Mouse (Mus musculus): Measurements from ENCODE around the gene Gm49416.
"Not testable (repeated sequence)": the region's sequence is repeated elsewhere in the genome, so short reads cannot be mapped to it uniquely, and the experiment has no call there.

The Gm49416 gene

GRCm38 (mm10) chr19:8888511-8889385 lies at the start of gene Gm49416, which contains the start of gene 1810009A15Rik:
Gene Gm49416, plus strand, starts transcription at chr19:8888926.
Gene 1810009A15Rik, plus strand, starts transcription at chr19:8888853.
- DNase-seq, result peak; percentile 94 to 95

GRCm38 (mm10) chr19:8839103-8839907 lies 49.4 kb upstream of the Gm49416 start, which contains the start of gene Gng3:
Gene Gng3, minus strand, starts transcription at chr19:8839194.
- no peak for DNase-seq

- DNase-seq, result peak; percentile 63 to 68
Observed at GRCm38 (mm10) chr19:8839908-8840791, 48.6 kb upstream of the Gm49416 start.

- DNase-seq, result no peak
Observed at GRCm38 (mm10) chr19:8841012-8841411, 47.7 kb upstream of the Gm49416 start.

- DNase-seq, result no peak
Observed at GRCm38 (mm10) chr19:8842961-8843360, 45.8 kb upstream of the Gm49416 start.

GRCm38 (mm10) chr19:8844371-8845129 lies 44.2 kb upstream of the Gm49416 start:
- DNase-seq, result peak; percentile 61 to 72

- DNase-seq, result no peak
Observed at GRCm38 (mm10) chr19:8848356-8848755, 40.4 kb upstream of the Gm49416 start.

GRCm38 (mm10) chr19:8850402-8850901 lies 38.3 kb upstream of the Gm49416 start, which contains the start of gene Lrrn4cl:
Gene Lrrn4cl, plus strand, starts transcription at chr19:8850768.
- DNase-seq, result no peak

GRCm38 (mm10) chr19:8851639-8852038 lies 37.1 kb upstream of the Gm49416 start:
- DNase-seq, result no peak

GRCm38 (mm10) chr19:8852236-8852928 lies 36.3 kb upstream of the Gm49416 start:
- DNase-seq, result no peak

GRCm38 (mm10) chr19:8853117-8853516 lies 35.6 kb upstream of the Gm49416 start:
- no peak for DNase-seq

- DNase-seq, result peak; percentile 41 to 46
Observed at GRCm38 (mm10) chr19:8857689-8858088, 31.0 kb upstream of the Gm49416 start.

- peak; percentile 52 to 54 for DNase-seq
Observed at GRCm38 (mm10) chr19:8859018-8859417, 29.7 kb upstream of the Gm49416 start.

- DNase-seq, result no peak
Observed at GRCm38 (mm10) chr19:8864265-8864664, 24.5 kb upstream of the Gm49416 start.

- DNase-seq, result not testable (repeated sequence)
Observed at GRCm38 (mm10) chr19:8870381-8870780, 18.3 kb upstream of the Gm49416 start.

GRCm38 (mm10) chr19:8870838-8871237 lies 17.9 kb upstream of the Gm49416 start:
- DNase-seq, result no peak

- DNase-seq, result peak; percentile 97
Observed at GRCm38 (mm10) chr19:8871267-8872186, 17.2 kb upstream of the Gm49416 start, which contains the start of gene Ubxn1. Gene Ubxn1, plus strand, starts transcription at chr19:8871496.

GRCm38 (mm10) chr19:8872266-8872840 lies 16.4 kb upstream of the Gm49416 start:
- no peak for DNase-seq

GRCm38 (mm10) chr19:8875031-8875430 lies 13.7 kb upstream of the Gm49416 start:
- no peak for DNase-seq
